Mouse (Mus musculus) heart, embryonic 13.5 days (tissue): ENCODE measurements around the gene Tifa. TPM values are rescaled to one million over a fixed set of nuclear protein-coding genes. Genes with fewer than 3 reads are reported as not detected.
"Not testable (repeated sequence)": the region's sequence is repeated elsewhere in the genome, so short reads cannot be mapped to it uniquely, and the experiment has no call there.

Source experiments
- ATAC-seq: fragments of 200-750 bp; cut with Nextera tagmentation; 2 replicates; pipeline ENCODE4 v1.8.0; 2017; ENCODE audit warnings: moderate TSS enrichment; ENCODE audit not compliant: insufficient number of reproducible peaks, low FRiP score, low TSS enrichment; ENCODE audit errors: extremely low read depth
- H3K27ac ChIP-seq: fragments of 300-500 bp; sonication (generic); replicated peaks from 2 replicates; pipeline ENCODE4 v1.5.1; 2015; ENCODE audit warnings: moderate library complexity, mild to moderate bottlenecking, inconsistent platforms
- H3K27me3 ChIP-seq: fragments of 300-500 bp; sonication (generic); replicated peaks from 2 replicates; pipeline ENCODE4 v1.6.1; 2015; ENCODE audit warnings: mild to moderate bottlenecking, inconsistent platforms
- H3K36me3 ChIP-seq: fragments of 300-500 bp; sonication (generic); 2 replicates; pipeline ENCODE4 v1.6.1; 2015; ENCODE audit warnings: mild to moderate bottlenecking, inconsistent platforms
- H3K4me1 ChIP-seq: fragments of 300-500 bp; sonication (generic); 2 replicates; pipeline ENCODE4 v1.6.1; 2015; ENCODE audit warnings: inconsistent platforms
- H3K4me2 ChIP-seq: fragments of 300-500 bp; sonication (generic); 2 replicates; pipeline ENCODE4 v1.6.1; 2015; ENCODE audit warnings: inconsistent platforms, mild to moderate bottlenecking, moderate library complexity
- H3K4me3 ChIP-seq: fragments of 300-500 bp; sonication (generic); 2 replicates; pipeline ENCODE4 v1.5.1; 2015; ENCODE audit warnings: moderate library complexity, mild to moderate bottlenecking, inconsistent platforms
- H3K9ac ChIP-seq: fragments of 300-500 bp; sonication (generic); 2 replicates; pipeline ENCODE4 v1.6.1; 2015; ENCODE audit warnings: inconsistent platforms, mild to moderate bottlenecking, moderate library complexity
- H3K9me3 ChIP-seq: fragments of 300-500 bp; sonication (generic); 2 replicates; pipeline ENCODE4 v1.6.1; 2016; ENCODE audit warnings: inconsistent platforms
- WGBS: fragments of 180-500 bp; shearing (Covaris S2); methylation state at CpG from one replicate; pipeline ENCODE4 v1.1.7; 2015; ENCODE audit warnings: mixed read lengths; 5-methylcytosine and 5-hydroxymethylcytosine counted together
- polyA plus RNA-seq: library from polyadenylated mRNA; unstranded; fragments of >200 nt; fragmentation: Nextera tagmentation; extraction: Ambion mirVana; gene quantifications from 2 replicates; pipeline ENCODE4 v1.2.1, GENCODE M21; 2015

Gene Tifa
- polyA plus RNA-seq, 1 experiment from 2014 or later = 3.0 TPM

DNA sequence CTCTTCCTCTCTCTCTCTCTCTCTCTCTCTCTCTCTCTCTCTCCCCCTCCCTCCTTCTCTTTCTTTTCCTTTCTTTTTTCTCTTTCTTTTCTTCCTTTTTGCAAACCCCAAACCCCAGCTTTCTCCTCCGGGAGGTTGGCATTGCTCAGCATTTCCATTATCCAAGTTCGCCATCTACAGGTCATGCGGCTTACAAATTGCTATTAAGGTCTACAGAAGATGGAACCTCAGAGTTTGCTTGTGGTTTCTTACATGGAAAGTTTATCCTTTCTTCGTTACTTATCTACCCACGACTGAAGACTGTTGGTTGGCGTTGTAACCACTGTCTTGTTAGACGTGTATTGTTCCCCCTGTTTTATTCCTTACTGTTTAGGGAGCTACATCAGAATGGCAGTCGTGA is 30.4 kb upstream of the Tifa start:
- Histone ChIP-seq H3K9ac (no peak overlapping the region), H3K27me3 (peaks cover 71% of the 10 kb centered on the region), H3K4me1 (no peaks in the 10 kb centered on the region), H3K4me2 (no peak overlapping the region), H3K4me3 (no peak overlapping the region), H3K27ac (no peak overlapping the region), H3K36me3 (no peaks in the 10 kb centered on the region), H3K9me3 (no peaks in the 10 kb centered on the region)
- no peak for ATAC-seq
- WGBS = 17% methylated on average over 8 of the region's 8 CpGs

DNA sequence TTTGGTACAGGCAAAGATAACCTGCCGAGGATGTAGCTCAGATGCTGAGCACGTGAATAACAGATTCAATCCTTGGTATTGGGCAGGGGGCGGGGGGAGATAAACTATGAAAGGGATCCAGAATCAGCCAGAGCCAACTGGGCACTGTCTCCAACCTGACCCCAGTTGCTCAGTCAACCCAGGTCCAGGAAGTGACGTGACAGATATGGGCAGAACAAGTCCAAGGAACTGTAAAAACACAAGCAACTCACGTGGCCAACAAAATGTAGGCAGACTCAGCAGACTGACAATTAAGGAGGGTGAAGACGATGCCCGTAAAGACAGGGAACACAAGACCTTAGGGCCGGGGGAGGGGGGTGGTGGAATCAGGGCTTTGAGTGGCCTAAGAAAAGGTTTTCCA is 27.2 kb upstream of the Tifa start:
- Histone ChIP-seq H3K27me3 (peaks cover 47% of the 10 kb centered on the region), H3K36me3 (no peaks in the 10 kb centered on the region), H3K27ac (no peak overlapping the region), H3K9ac (no peak overlapping the region), H3K4me2 (no peak overlapping the region), H3K9me3 (no peaks in the 10 kb centered on the region), H3K4me3 (no peak overlapping the region), H3K4me1 (no peaks in the 10 kb centered on the region)
- ATAC-seq = no peak
- 54% methylated on average over 8 of the region's 8 CpGs for WGBS

DNA sequence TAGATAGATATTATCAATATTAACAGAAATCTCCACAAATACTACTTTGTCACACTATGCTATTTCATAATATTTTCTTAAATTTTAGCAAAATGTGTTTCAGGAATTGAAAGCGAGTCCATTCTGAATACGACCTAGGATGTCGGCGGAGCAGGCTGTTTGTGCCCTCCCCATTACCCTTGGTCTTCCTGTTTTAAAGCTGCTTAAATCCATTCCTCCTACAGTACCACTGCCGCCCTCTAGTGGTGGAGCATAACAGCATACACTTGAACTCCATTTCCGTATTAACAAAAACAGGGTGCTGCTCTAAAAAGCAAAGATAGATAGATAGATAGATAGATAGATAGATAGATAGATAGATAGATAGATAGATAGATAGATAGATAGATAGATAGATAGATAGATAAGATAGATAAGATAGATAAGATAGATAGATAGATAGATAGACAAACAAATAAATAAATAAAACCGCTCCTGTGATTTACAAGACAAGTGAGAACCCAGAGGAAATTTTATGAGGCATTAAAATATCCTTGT is 26.5 kb upstream of the Tifa start:
- H3K4me1 ChIP-seq = no peaks in the 10 kb centered on the region
- 23% methylated on average over 7 of the region's 7 CpGs for WGBS
- no peak overlapping the region for H3K4me2 ChIP-seq
- no peaks in the 10 kb centered on the region for H3K36me3 ChIP-seq
- ATAC-seq = no peak
- no peak overlapping the region for H3K9ac ChIP-seq
- H3K27ac ChIP-seq = no peak overlapping the region
- no peak overlapping the region for H3K4me3 ChIP-seq
- H3K27me3 ChIP-seq = peaks cover 39% of the 10 kb centered on the region
- no peaks in the 10 kb centered on the region for H3K9me3 ChIP-seq

DNA sequence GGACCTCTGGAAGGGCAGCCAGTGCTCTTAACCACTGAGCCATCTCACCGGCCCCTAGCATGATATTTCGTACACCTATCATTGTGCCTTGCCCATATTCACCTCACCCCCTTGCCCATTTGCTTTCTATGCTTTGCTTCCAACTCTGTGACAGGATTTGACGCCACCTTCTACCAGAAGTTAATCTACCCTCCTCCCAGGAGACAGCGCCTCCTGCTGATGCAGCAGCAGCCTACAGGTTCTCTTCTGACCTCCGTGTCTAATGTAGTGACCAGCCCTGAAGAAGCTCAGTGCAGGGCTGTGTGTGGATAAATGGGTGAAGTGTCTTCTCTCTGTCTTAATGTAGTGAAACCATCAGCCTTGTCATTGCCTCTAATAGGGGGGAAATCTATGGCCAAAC is 25.1 kb upstream of the Tifa start:
- WGBS = 53% methylated on average over 5 of the region's 5 CpGs
- H3K4me1 ChIP-seq = no peaks in the 10 kb centered on the region
- ATAC-seq = no peak
- H3K9ac ChIP-seq = no peak overlapping the region
- H3K4me3 ChIP-seq = no peak overlapping the region
- H3K27me3 ChIP-seq = peaks cover 28% of the 10 kb centered on the region
- H3K36me3 ChIP-seq = no peaks in the 10 kb centered on the region
- H3K4me2 ChIP-seq = no peak overlapping the region
- no peaks in the 10 kb centered on the region for H3K9me3 ChIP-seq
- H3K27ac ChIP-seq = no peak overlapping the region

DNA sequence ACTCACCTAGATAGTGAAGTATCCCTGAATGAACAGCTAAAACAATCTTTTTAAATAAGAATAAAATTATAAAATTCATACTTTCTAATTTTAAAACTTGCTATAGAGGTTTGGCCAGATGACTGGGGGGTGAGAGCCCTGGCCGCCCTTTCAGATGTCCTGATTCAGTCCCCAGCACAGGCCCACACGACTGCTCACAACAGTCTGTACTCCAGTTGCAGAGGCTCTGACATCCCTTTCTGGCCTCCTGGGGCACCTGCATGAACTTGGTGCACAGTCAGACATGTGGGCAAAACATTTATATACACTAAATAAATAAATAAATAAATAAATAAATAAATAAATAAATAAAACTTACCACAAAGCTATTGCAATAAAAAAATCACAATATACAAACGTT is 23.6 kb upstream of the Tifa start:
- Histone ChIP-seq H3K27ac (no peak overlapping the region), H3K27me3 (peaks cover 19% of the 10 kb centered on the region), H3K4me1 (no peaks in the 10 kb centered on the region), H3K9ac (no peak overlapping the region), H3K36me3 (no peaks in the 10 kb centered on the region), H3K4me2 (no peak overlapping the region), H3K9me3 (no peaks in the 10 kb centered on the region), H3K4me3 (no peak overlapping the region)
- 58% methylated on average over 3 of the region's 3 CpGs for WGBS
- no peak for ATAC-seq

DNA sequence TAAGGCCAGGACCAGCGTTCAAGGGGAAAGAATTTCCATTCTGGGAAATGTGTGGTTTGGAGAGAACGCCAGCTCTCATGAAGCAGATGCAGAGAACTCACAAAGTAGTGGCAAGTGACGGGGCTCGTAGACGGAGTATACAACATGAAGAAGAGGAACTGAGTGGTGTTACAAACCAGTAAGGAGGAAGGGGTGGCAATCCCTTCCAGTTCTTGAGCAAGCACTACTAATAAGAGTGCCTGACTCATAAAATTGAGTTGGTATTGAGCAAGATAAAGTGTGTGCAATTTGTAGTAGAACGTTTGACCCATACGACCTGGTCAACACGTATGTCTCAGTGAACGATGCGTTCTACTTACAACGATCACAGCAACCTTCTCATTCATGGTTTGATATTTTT is 20.5 kb upstream of the Tifa start:
- Histone ChIP-seq H3K36me3 (no peaks in the 10 kb centered on the region), H3K4me2 (no peak overlapping the region), H3K4me1 (no peaks in the 10 kb centered on the region), H3K27ac (no peak overlapping the region), H3K9me3 (no peaks in the 10 kb centered on the region), H3K4me3 (no peak overlapping the region), H3K27me3 (0 out of 2 replicates have a peak, but pooled peaks cover 6% of the 10 kb centered on the region), H3K9ac (no peak overlapping the region)
- WGBS = 83% methylated on average over 11 of the region's 11 CpGs
- ATAC-seq = no peak

DNA sequence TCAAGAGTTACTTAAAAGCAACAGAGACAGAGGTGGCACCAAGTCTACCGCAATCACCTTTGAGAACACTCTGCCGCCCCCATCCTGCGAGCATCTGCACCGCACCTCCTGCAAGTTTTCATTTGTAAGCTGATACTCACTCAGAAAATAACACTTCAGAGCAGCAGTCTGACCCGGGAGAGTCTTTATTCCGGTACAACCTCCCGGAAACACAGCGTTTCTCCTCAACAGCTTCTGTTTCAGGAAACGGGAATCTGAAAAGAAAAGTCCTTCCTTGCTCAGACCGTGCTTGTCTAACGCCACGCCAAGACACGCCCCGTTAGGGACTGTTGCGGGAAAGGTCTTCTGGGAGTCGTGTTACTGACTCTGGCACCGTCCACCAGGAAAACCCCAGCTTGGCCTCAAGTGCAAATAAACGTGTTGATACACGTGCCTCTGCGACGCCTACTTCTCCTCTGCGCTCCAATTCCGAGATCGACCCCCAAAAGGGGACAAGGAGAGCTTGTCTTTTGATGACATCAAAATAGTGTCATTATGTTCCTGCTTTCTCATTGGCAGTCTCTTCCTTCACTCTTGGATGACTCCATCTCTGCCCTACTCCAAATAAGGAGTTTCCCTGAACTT is 9.5 kb upstream of the Tifa start, which contains the start of gene Alpk1:
Gene Alpk1, minus strand, starts transcription at position 507 of the 624 bp plus-strand sequence.
- H3K27ac ChIP-seq = peak within 1 kb of the TSS; percentile 53; the same call in 1 of the 2 replicates
- H3K27me3 ChIP-seq = no peaks in the 10 kb centered on the region
- no peaks in the 10 kb centered on the region for H3K9me3 ChIP-seq
- under 1% methylated on average over 24 of the region's 24 CpGs for WGBS
- peak within 1 kb of the TSS; percentile 71 for H3K4me2 ChIP-seq
- H3K4me1 ChIP-seq = peaks cover 7% of the 10 kb centered on the region; the same call in 1 of the 2 replicates
- peak within 1 kb of the TSS; percentile 57 for H3K4me3 ChIP-seq
- peak within 1 kb of the TSS; percentile 73 for H3K9ac ChIP-seq
- ATAC-seq = no peak; the same call in 1 of the 2 replicates
- H3K36me3 ChIP-seq = no peaks in the 10 kb centered on the region

DNA sequence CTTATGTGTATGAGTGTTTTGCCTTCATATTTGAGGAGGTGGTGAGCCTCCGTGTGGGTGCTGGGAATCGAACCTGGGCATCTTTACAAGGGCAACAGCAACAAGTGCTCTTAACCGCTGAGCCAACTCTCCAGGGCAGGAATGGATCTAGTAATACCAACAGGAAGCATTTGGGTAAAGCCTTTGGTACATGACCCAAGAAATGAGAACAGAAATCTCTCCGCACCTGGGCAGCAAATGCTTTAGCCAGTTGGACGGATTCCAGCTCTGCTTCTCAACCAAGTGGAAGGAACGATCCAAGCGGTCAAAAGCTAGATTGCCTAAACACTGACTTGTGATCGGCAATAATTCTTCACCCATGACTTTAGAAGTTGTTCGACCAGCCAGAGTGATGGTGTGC is 8.7 kb upstream of the Tifa start:
- Histone ChIP-seq H3K9me3 (no peaks in the 10 kb centered on the region), H3K27me3 (no peaks in the 10 kb centered on the region), H3K4me3 (no peak overlapping the region), H3K36me3 (no peaks in the 10 kb centered on the region), H3K27ac (no peak overlapping the region), H3K4me1 (peaks cover 7% of the 10 kb centered on the region; the same call in 1 of the 2 replicates), H3K4me2 (no peak overlapping the region), H3K9ac (no peak overlapping the region)
- ATAC-seq = no peak
- WGBS = 92% methylated on average over 9 of the region's 9 CpGs

DNA sequence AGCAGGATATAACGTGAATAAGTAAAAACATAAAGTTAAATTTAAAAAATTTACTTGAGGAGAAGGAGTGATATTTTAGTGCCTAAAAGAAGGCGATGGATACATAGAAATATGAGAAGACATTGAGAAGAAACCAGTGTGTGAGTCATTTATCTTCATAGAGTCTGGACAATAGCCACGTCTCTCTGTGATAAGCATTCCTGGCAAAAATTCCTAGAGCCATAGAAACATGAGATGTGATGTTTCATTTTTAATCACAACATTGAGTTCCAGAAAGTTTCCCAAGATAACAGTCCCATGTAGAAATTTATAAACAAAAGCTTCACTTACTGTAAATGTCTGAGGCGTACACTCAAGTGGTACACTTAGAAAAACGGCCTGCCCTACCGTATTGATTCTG is 6.7 kb upstream of the Tifa start:
- Histone ChIP-seq H3K4me2 (no peak overlapping the region), H3K4me1 (peaks cover 7% of the 10 kb centered on the region; the same call in 1 of the 2 replicates), H3K27ac (no peak overlapping the region), H3K36me3 (no peaks in the 10 kb centered on the region), H3K27me3 (peaks cover 11% of the 10 kb centered on the region), H3K9ac (no peak overlapping the region), H3K9me3 (no peaks in the 10 kb centered on the region), H3K4me3 (no peak overlapping the region)
- WGBS = 69% methylated on average over 6 of the region's 6 CpGs
- ATAC-seq = no peak

DNA sequence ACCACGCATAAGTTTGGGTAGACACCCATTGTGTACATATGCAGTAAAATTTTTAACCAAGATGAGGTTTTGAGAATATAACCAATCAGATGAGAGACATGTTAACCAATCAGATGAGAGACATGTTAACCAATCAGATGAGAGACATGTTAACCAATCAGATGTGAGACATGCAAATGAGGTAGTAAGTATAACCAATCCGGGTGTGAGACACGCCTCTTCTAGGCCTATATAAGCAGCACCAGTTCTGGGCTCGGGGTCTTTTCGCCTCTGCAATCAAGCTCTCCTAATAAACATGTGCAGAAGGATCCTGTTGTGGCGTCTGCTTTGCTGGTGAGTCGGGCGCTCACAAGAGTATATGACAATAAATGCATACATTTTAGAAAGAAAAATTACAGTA is 5.9 kb upstream of the Tifa start:
- not testable (repeated sequence) for H3K4me3 ChIP-seq, H3K9ac ChIP-seq, H3K4me2 ChIP-seq, H3K36me3 ChIP-seq, ATAC-seq, H3K4me1 ChIP-seq, H3K27ac ChIP-seq, H3K9me3 ChIP-seq
- peaks cover 18% of the 10 kb centered on the region for H3K27me3 ChIP-seq
- 86% methylated on average over 8 of the region's 8 CpGs for WGBS

DNA sequence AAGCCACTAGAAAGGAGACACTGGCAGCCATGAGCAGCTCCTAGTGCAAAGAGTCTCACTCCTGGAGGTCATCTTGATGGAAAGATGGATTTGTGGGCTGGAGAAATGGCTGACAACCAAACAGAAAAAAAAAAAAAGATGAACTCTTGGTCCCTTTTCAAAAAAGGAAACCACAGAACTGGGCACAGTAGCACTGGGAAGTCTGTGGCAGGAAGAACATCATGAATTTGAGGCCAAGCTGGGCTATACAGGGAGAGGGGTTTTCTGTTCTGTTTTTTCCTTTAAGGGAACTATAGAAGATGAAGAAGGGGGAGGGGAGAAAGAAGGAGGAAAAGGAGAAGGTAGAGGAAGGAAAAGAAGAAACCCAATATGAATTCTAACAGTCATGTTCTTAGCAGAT is 2.6 kb upstream of the Tifa start:
- ATAC-seq = no peak
- Histone ChIP-seq H3K9ac (no peak overlapping the region), H3K36me3 (no peaks in the 10 kb centered on the region), H3K9me3 (no peaks in the 10 kb centered on the region), H3K27ac (no peak overlapping the region), H3K4me3 (no peak overlapping the region), H3K4me1 (peaks cover 10% of the 10 kb centered on the region), H3K4me2 (no peak overlapping the region), H3K27me3 (peaks cover 32% of the 10 kb centered on the region)

DNA sequence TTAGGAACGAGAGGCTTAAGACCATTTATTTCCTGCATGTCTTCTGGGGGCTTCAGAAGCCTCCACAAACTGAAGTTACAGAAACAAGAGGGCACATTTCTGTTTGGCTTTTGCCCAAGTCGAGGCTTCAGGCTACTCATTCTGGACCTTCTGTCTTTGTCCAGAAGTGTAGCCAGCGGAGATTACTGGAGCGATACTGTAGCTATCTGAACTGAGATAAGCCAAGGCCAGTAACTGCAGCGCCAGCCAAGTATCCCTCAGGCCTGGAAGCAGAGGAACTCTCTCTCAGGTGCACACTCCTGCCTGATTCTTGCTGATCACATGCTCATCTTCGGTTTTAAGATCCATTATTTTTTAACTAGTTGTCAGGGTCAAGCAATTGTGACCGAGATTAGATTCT is 1.6 kb upstream of the Tifa start:
- Histone ChIP-seq H3K4me1 (peaks cover 10% of the 10 kb centered on the region), H3K27me3 (peaks cover 37% of the 10 kb centered on the region), H3K4me3 (no peak overlapping the region), H3K27ac (no peak overlapping the region), H3K9me3 (no peaks in the 10 kb centered on the region), H3K4me2 (no peak overlapping the region), H3K36me3 (no peaks in the 10 kb centered on the region), H3K9ac (no peak overlapping the region)
- ATAC-seq = no peak
- WGBS = 48% methylated on average over 7 of the region's 7 CpGs
